Mouse (Mus musculus) neural tube, embryonic 15.5 days (tissue): ENCODE results near the gene Bicra. TPM values are rescaled to one million over a fixed set of nuclear protein-coding genes. Genes with fewer than 3 reads are reported as not detected.
A peak's percentile ranks its signal among the peaks of the same experiment; 100 is the strongest.

Experiments used
- ATAC-seq: fragments of 200-750 bp; cut with Nextera tagmentation; 2 replicates; pipeline ENCODE4 v1.8.0; 2017; ENCODE audit warnings: mild to moderate bottlenecking, moderate TSS enrichment, moderate library complexity; ENCODE audit not compliant: low FRiP score
- H3K27ac ChIP-seq: fragments of 300-500 bp; sonication (generic); replicated peaks from 2 replicates; pipeline ENCODE4 v1.5.1; 2015; ENCODE audit warnings: mild to moderate bottlenecking, inconsistent platforms
- H3K27me3 ChIP-seq: fragments of 300-500 bp; sonication (generic); replicated peaks from 2 replicates; pipeline ENCODE4 v1.6.1; 2015; ENCODE audit warnings: inconsistent platforms
- H3K36me3 ChIP-seq: fragments of 300-500 bp; sonication (generic); 2 replicates; pipeline ENCODE4 v1.6.1; 2015; ENCODE audit warnings: inconsistent platforms
- H3K4me1 ChIP-seq: fragments of 300-500 bp; sonication (generic); 2 replicates; pipeline ENCODE4 v1.6.1; 2015; ENCODE audit warnings: inconsistent platforms
- H3K4me2 ChIP-seq: fragments of 300-500 bp; sonication (generic); 2 replicates; pipeline ENCODE4 v1.6.1; 2015; ENCODE audit warnings: inconsistent platforms, mild to moderate bottlenecking, moderate library complexity
- H3K4me3 ChIP-seq: fragments of 300-500 bp; sonication (generic); replicated peaks from 2 replicates; pipeline ENCODE4 v1.5.1; 2015; ENCODE audit warnings: mild to moderate bottlenecking, inconsistent platforms
- H3K9ac ChIP-seq: fragments of 300-500 bp; sonication (generic); replicated peaks from 2 replicates; pipeline ENCODE4 v1.6.1; 2015; ENCODE audit warnings: mild to moderate bottlenecking, inconsistent platforms
- H3K9me3 ChIP-seq: fragments of 300-500 bp; sonication (generic); replicated peaks from 2 replicates; pipeline ENCODE4 v1.6.1; 2016; ENCODE audit warnings: inconsistent platforms
- WGBS: fragments of 180-500 bp; shearing (Covaris S2); methylation state at CpG from one replicate; pipeline ENCODE4 v1.1.7; 2015; ENCODE audit warnings: mixed read lengths; 5-methylcytosine and 5-hydroxymethylcytosine counted together
- polyA plus RNA-seq: library from polyadenylated mRNA; unstranded; fragments of >200 nt; fragmentation: Nextera tagmentation; extraction: Ambion mirVana; gene quantifications from 2 replicates; pipeline ENCODE4 v1.2.1, GENCODE M21; 2015

Gene Bicra
- polyA plus RNA-seq, 1 experiment from 2014 or later, result 6.6 TPM

GRCm38 (mm10) chr7:16057136-16057534 lies 9.4 kb upstream of the Bicra start:
- Histone ChIP-seq H3K4me3 (no peak overlapping the region), H3K4me2 (no peak overlapping the region), H3K9ac (no peak overlapping the region), H3K9me3 (no peaks in the 10 kb centered on the region), H3K27ac (no peak overlapping the region), H3K36me3 (no peaks in the 10 kb centered on the region), H3K4me1 (peaks cover 12% of the 10 kb centered on the region), H3K27me3 (peaks cover 14% of the 10 kb centered on the region)
- 76% methylated on average over 2 of the region's 2 CpGs for WGBS
- ATAC-seq, result no peak

- Histone ChIP-seq H3K9ac (no peak overlapping the region), H3K36me3 (no peaks in the 10 kb centered on the region), H3K4me2 (no peak overlapping the region), H3K9me3 (no peaks in the 10 kb centered on the region), H3K4me3 (no peak overlapping the region), H3K27ac (no peak overlapping the region), H3K4me1 (peaks cover 16% of the 10 kb centered on the region), H3K27me3 (peaks cover 14% of the 10 kb centered on the region)
- WGBS, result 32% methylated on average over 5 of the region's 5 CpGs
- no peak for ATAC-seq
Observed at GRCm38 (mm10) chr7:16056459-16057135, 8.9 kb upstream of the Bicra start.

GRCm38 (mm10) chr7:16055665-16056064 lies 7.9 kb upstream of the Bicra start:
- Histone ChIP-seq H3K36me3 (no peaks in the 10 kb centered on the region), H3K27ac (no peak overlapping the region), H3K4me2 (no peak overlapping the region), H3K4me1 (peaks cover 14% of the 10 kb centered on the region), H3K9ac (no peak overlapping the region), H3K27me3 (peaks cover 7% of the 10 kb centered on the region; the same call in 1 of the 2 replicates), H3K4me3 (no peak overlapping the region), H3K9me3 (no peaks in the 10 kb centered on the region)
- 84% methylated on average over 6 of the region's 6 CpGs for WGBS
- ATAC-seq, result no peak

GRCm38 (mm10) chr7:16054966-16055365 lies 7.2 kb upstream of the Bicra start:
- Histone ChIP-seq H3K9ac (no peak overlapping the region), H3K27ac (no peak overlapping the region), H3K4me1 (peaks cover 21% of the 10 kb centered on the region), H3K36me3 (no peaks in the 10 kb centered on the region), H3K27me3 (0 out of 2 replicates have a peak, but pooled peaks cover 4% of the 10 kb centered on the region), H3K4me3 (no peak overlapping the region), H3K9me3 (no peaks in the 10 kb centered on the region), H3K4me2 (no peak overlapping the region)
- 72% methylated on average over 4 of the region's 4 CpGs for WGBS
- ATAC-seq, result no peak

- peak overlapping the region; percentile 84 for H3K27ac ChIP-seq
- H3K4me3 ChIP-seq, result peak overlapping the region; percentile 51
- no peak overlapping the region for H3K9ac ChIP-seq
- no peaks in the 10 kb centered on the region for H3K36me3 ChIP-seq
- no peaks in the 10 kb centered on the region for H3K9me3 ChIP-seq
- peak overlapping the region; percentile 72 for H3K4me2 ChIP-seq
- 12% methylated on average over 6 of the region's 6 CpGs for WGBS
- peaks cover 34% of the 10 kb centered on the region for H3K4me1 ChIP-seq
- ATAC-seq, result no peak
- H3K27me3 ChIP-seq, result no peaks in the 10 kb centered on the region
Observed at GRCm38 (mm10) chr7:16053105-16053504, 5.4 kb upstream of the Bicra start.

GRCm38 (mm10) chr7:16052684-16053083 lies 5.0 kb upstream of the Bicra start:
- Histone ChIP-seq H3K36me3 (no peaks in the 10 kb centered on the region), H3K4me2 (peak overlapping the region; percentile 72), H3K4me1 (peaks cover 34% of the 10 kb centered on the region), H3K27ac (peak overlapping the region; percentile 84), H3K4me3 (peak overlapping the region; percentile 51), H3K9ac (peak overlapping the region; percentile 48), H3K27me3 (no peaks in the 10 kb centered on the region), H3K9me3 (no peaks in the 10 kb centered on the region)
- under 1% methylated on average over 24 of the region's 24 CpGs for WGBS
- ATAC-seq, result peak; percentile 85

GRCm38 (mm10) chr7:16051883-16052595 lies 4.3 kb upstream of the Bicra start:
- Histone ChIP-seq H3K9me3 (no peaks in the 10 kb centered on the region), H3K4me1 (peaks cover 34% of the 10 kb centered on the region), H3K27ac (peak overlapping the region; percentile 84), H3K36me3 (no peaks in the 10 kb centered on the region), H3K27me3 (no peaks in the 10 kb centered on the region), H3K4me2 (peak overlapping the region; percentile 72), H3K4me3 (peak overlapping the region; percentile 51), H3K9ac (peak overlapping the region; percentile 48)
- 6% methylated on average over 19 of the region's 19 CpGs for WGBS
- no peak for ATAC-seq

GRCm38 (mm10) chr7:16050600-16050999 lies 2.9 kb upstream of the Bicra start:
- 95% methylated on average over 3 of the region's 3 CpGs for WGBS
- Histone ChIP-seq H3K4me2 (peak overlapping the region; percentile 72), H3K4me1 (peaks cover 42% of the 10 kb centered on the region), H3K9ac (no peak overlapping the region), H3K4me3 (no peak overlapping the region; the same call in 1 of the 2 replicates), H3K27me3 (no peaks in the 10 kb centered on the region), H3K27ac (no peak overlapping the region), H3K36me3 (no peaks in the 10 kb centered on the region), H3K9me3 (no peaks in the 10 kb centered on the region)
- no peak for ATAC-seq

GRCm38 (mm10) chr7:16049576-16049915 lies 1.8 kb upstream of the Bicra start:
- Histone ChIP-seq H3K9me3 (no peaks in the 10 kb centered on the region), H3K27ac (peak overlapping the region; percentile 99; the same call in 1 of the 2 replicates), H3K9ac (peak overlapping the region; percentile 67), H3K4me1 (peaks cover 52% of the 10 kb centered on the region), H3K4me3 (peak overlapping the region; percentile 75), H3K4me2 (peak overlapping the region; percentile 72), H3K27me3 (no peaks in the 10 kb centered on the region), H3K36me3 (no peaks in the 10 kb centered on the region)
- 78% methylated on average over 7 of the region's 7 CpGs for WGBS
- ATAC-seq, result no peak

- H3K4me2 ChIP-seq, result peak overlapping the region; percentile 72
- H3K9me3 ChIP-seq, result no peaks in the 10 kb centered on the region
- H3K9ac ChIP-seq, result peak overlapping the region; percentile 67
- H3K36me3 ChIP-seq, result no peaks in the 10 kb centered on the region
- 8% methylated on average over 36 of the region's 36 CpGs for WGBS
- no peak for ATAC-seq
- no peaks in the 10 kb centered on the region for H3K27me3 ChIP-seq
- peak overlapping the region; percentile 99 for H3K27ac ChIP-seq
- peak overlapping the region; percentile 75 for H3K4me3 ChIP-seq
- H3K4me1 ChIP-seq, result peaks cover 58% of the 10 kb centered on the region
Observed at GRCm38 (mm10) chr7:16048675-16049575, 1.2 kb upstream of the Bicra start.

GRCm38 (mm10) chr7:16048164-16048564 lies 443 bp upstream of the Bicra start:
- Histone ChIP-seq H3K9me3 (no peaks in the 10 kb centered on the region), H3K4me2 (peak overlapping the region; percentile 76), H3K27ac (peak overlapping the region; percentile 99), H3K4me3 (peak overlapping the region; percentile 75), H3K27me3 (no peaks in the 10 kb centered on the region), H3K36me3 (no peaks in the 10 kb centered on the region), H3K4me1 (peaks cover 63% of the 10 kb centered on the region), H3K9ac (peak overlapping the region; percentile 96)
- under 1% methylated on average over 19 of the region's 20 CpGs for WGBS
- ATAC-seq, result peak; percentile 89
